Mouse (Mus musculus): ENCODE results near the gene Gm4707.
"Not testable (repeated sequence)": the region's sequence is repeated elsewhere in the genome, so short reads cannot be mapped to it uniquely, and the experiment has no call there.

Gene Gm4707

DNA sequence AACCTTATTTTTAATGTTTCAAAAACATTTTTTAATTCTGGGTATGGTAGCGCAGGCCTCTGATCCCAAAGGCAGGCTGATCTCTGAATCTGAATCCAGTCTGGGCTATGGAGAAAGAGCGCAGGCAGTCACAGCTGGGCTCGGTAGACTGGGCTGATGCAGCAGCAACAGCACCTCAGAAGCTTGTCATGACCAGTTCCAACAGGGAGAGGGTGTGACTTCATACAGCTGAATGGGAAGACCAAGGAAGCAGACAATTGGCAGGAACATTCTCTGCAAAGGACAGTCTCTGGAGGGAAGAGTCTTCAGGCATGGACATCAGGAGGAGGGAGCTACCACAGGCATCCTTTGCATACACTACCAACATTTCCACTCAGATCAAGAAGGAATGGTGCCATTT lies 15.6 kb downstream of the Gm4707 start:
- DNase-seq (ENCODE audit: low spot score in 2 of 2), result no peak

DNA sequence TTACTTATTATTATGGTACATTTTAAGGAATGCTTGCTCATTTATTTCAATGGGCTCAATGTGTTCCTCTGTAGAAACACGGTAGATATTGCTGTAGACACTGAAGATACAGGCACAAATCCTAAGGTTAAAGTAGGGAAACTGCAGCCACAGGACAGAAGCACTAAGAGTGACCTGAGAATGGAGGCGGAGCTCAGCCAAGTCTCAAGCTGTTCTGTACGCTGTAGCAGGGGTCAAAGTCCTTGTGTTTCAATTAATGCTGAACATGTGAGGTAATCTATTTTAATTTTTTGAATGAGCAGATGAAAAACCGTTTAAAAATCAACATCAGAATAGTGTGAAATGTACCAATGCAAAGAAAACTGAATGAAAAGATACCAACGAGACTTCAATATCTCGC lies 16.4 kb downstream of the Gm4707 start:
- no peak for DNase-seq (ENCODE audit: low spot score in 2 of 2)

DNA sequence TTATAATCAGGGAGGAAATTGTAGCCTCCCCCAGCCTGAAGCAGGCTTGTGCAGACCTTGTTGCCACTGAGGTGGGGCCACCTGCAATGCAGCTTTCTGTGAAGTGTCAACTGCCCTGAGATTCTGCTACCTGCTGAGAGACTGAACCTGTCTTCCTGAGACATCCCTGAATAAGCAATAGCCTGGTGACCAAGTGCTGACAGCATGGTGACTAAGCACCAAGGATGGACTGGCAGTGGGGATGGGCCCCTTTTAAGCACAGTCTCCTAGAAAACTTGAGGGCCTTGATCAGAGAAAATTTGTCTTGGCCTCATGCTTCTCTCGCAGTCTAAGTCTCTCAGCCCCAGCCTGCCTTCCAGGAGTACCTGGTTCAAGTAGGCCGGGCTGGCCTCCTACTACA lies 37.2 kb downstream of the Gm4707 start:
- not testable (repeated sequence) for DNase-seq (ENCODE audit: low spot score in 2 of 2)

- DNase-seq (ENCODE audit: low spot score in 2 of 2), result not testable (repeated sequence)
These were observed 40.3 kb downstream of the Gm4707 start for GRCm38 (mm10) chr17:71419448-71419847.

GRCm38 (mm10) chr17:71417008-71417407 lies 42.7 kb downstream of the Gm4707 start:
- DNase-seq (ENCODE audit: low spot score in 2 of 2), result no peak

Measured in thymus, postnatal 10 days (tissue).